Mouse (Mus musculus): ENCODE results near the gene Nutf2. TPM values are rescaled to one million over a fixed set of nuclear protein-coding genes. Genes with fewer than 3 reads are reported as not detected.

Gene Nutf2
- polyA plus RNA-seq, 1 experiment = 14.5 TPM

GRCm38 (mm10) chr8:105854303-105854702, 6.1 kb upstream of the Nutf2 start:
- WGBS = 36% methylated on average over 8 of the region's 8 CpGs
- Histone ChIP-seq H3K27ac (ENCODE audit: insufficient read depth, low read length) (no peak overlapping the region), H3K4me1 (ENCODE audit: control insufficient read depth, insufficient read depth, insufficient read length) (peaks cover 9% of the 10 kb centered on the region; the same call in 1 of the 2 replicates), H3K36me3 (ENCODE audit: control insufficient read depth, insufficient read depth, low read length) (no peaks in the 10 kb centered on the region), H3K27me3 (ENCODE audit: control insufficient read depth, insufficient read depth, low read length) (no peaks in the 10 kb centered on the region), H3K4me3 (ENCODE audit: extremely low read depth, insufficient read depth, insufficient read length) (no peak overlapping the region)
- DNase-seq (ENCODE audit: low read depth in 1 of 2, low spot score in 2 of 2) = no peak
- TF ChIP-seq CTCF (IDR thresholded peaks at IDR 0.05; ENCODE audit: extremely low read depth, insufficient read depth, insufficient read length, insufficient replicate concordance) = no peak
- TF ChIP-seq POLR2A (IDR thresholded peaks at IDR 0.05; ENCODE audit: low read depth, low read length) = no peak

- Histone ChIP-seq H3K4me1 (ENCODE audit: control insufficient read depth, insufficient read depth, insufficient read length) (peaks cover 9% of the 10 kb centered on the region; the same call in 1 of the 2 replicates), H3K36me3 (ENCODE audit: control insufficient read depth, insufficient read depth, low read length) (no peaks in the 10 kb centered on the region), H3K27ac (ENCODE audit: insufficient read depth, low read length) (peak within 1 kb of the TSS; percentile 88), H3K4me3 (ENCODE audit: extremely low read depth, insufficient read depth, insufficient read length) (peak within 1 kb of the TSS; percentile 95), H3K27me3 (ENCODE audit: control insufficient read depth, insufficient read depth, low read length) (no peaks in the 10 kb centered on the region)
- DNase-seq (ENCODE audit: low read depth in 1 of 2, low spot score in 2 of 2) = peak; percentile 87 to 94
- WGBS = under 1% methylated on average over 43 of the region's 43 CpGs
- TF ChIP-seq POLR2A (IDR thresholded peaks at IDR 0.05; ENCODE audit: low read depth, low read length) (peak; percentile 29; the same call in 1 of the 2 replicates), CTCF (IDR thresholded peaks at IDR 0.05; ENCODE audit: extremely low read depth, insufficient read depth, insufficient read length, insufficient replicate concordance) (peak; percentile 91)
Observed at GRCm38 (mm10) chr8:105854715-105855216, 5.6 kb upstream of the Nutf2 start, which contains the start of gene Thap11. Gene Thap11 (plus strand): TSS chr8:105855132.

- H3K4me3 ChIP-seq (ENCODE audit: extremely low read depth, insufficient read depth, insufficient read length) = peak overlapping the region; percentile 95
- TF ChIP-seq POLR2A (IDR thresholded peaks at IDR 0.05; ENCODE audit: low read depth, low read length) (no peak), CTCF (IDR thresholded peaks at IDR 0.05; ENCODE audit: extremely low read depth, insufficient read depth, insufficient read length, insufficient replicate concordance) (no peak)
- peak in 1 of 2 experiments; percentile 19 for DNase-seq (ENCODE audit: low read depth in 1 of 2, low spot score in 2 of 2)
- no peaks in the 10 kb centered on the region for H3K36me3 ChIP-seq (ENCODE audit: control insufficient read depth, insufficient read depth, low read length)
- H3K27me3 ChIP-seq (ENCODE audit: control insufficient read depth, insufficient read depth, low read length) = no peaks in the 10 kb centered on the region
- peak overlapping the region; percentile 42 for H3K27ac ChIP-seq (ENCODE audit: insufficient read depth, low read length)
- under 1% methylated on average over 71 of the region's 71 CpGs for WGBS
- H3K4me1 ChIP-seq (ENCODE audit: control insufficient read depth, insufficient read depth, insufficient read length) = peaks cover 9% of the 10 kb centered on the region; the same call in 1 of the 2 replicates
Observed at GRCm38 (mm10) chr8:105855248-105856167, 4.9 kb upstream of the Nutf2 start.

- TF ChIP-seq CTCF (IDR thresholded peaks at IDR 0.05; ENCODE audit: extremely low read depth, insufficient read depth, insufficient read length, insufficient replicate concordance) (no peak), POLR2A (IDR thresholded peaks at IDR 0.05; ENCODE audit: low read depth, low read length) (no peak)
- peak overlapping the region; percentile 95 for H3K4me3 ChIP-seq (ENCODE audit: extremely low read depth, insufficient read depth, insufficient read length)
- no peak overlapping the region for H3K27ac ChIP-seq (ENCODE audit: insufficient read depth, low read length)
- 34% methylated on average over 15 of the region's 15 CpGs for WGBS
- no peaks in the 10 kb centered on the region for H3K27me3 ChIP-seq (ENCODE audit: control insufficient read depth, insufficient read depth, low read length)
- no peak for DNase-seq (ENCODE audit: low read depth in 1 of 2, low spot score in 2 of 2)
- H3K36me3 ChIP-seq (ENCODE audit: control insufficient read depth, insufficient read depth, low read length) = no peaks in the 10 kb centered on the region
- peaks cover 12% of the 10 kb centered on the region for H3K4me1 ChIP-seq (ENCODE audit: control insufficient read depth, insufficient read depth, insufficient read length)
Observed at GRCm38 (mm10) chr8:105856168-105856835, 4.1 kb upstream of the Nutf2 start.

DNA sequence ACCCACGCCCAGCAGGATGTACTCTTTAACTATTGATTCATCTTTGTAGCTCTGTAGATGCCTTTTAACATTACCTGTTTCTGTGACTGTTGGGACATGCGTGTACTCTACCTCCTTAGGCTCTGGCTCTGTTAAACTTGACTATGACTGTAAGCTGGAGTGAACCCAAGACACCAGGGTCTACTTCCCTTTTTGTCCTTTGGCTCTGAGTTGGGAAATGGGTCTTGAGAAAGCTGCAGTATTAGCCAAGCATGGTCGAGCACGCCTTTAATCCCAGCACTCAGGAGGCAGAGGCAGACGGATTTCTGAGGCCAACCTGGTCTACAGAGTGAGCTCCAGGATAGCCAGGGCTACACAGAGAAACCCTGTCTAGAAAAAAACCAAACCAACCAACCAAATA, 1.9 kb upstream of the Nutf2 start:
- peaks cover 14% of the 10 kb centered on the region for H3K4me1 ChIP-seq (ENCODE audit: control insufficient read depth, insufficient read depth, insufficient read length)
- H3K36me3 ChIP-seq (ENCODE audit: control insufficient read depth, insufficient read depth, low read length) = no peaks in the 10 kb centered on the region
- WGBS = 73% methylated on average over 5 of the region's 5 CpGs
- no peak overlapping the region for H3K4me3 ChIP-seq (ENCODE audit: extremely low read depth, insufficient read depth, insufficient read length)
- TF ChIP-seq POLR2A (IDR thresholded peaks at IDR 0.05; ENCODE audit: low read depth, low read length) (no peak), CTCF (IDR thresholded peaks at IDR 0.05; ENCODE audit: extremely low read depth, insufficient read depth, insufficient read length, insufficient replicate concordance) (no peak)
- H3K27ac ChIP-seq (ENCODE audit: insufficient read depth, low read length) = no peak overlapping the region
- no peaks in the 10 kb centered on the region for H3K27me3 ChIP-seq (ENCODE audit: control insufficient read depth, insufficient read depth, low read length)
- no peak for DNase-seq (ENCODE audit: low read depth in 1 of 2, low spot score in 2 of 2)

- TF ChIP-seq POLR2A (IDR thresholded peaks at IDR 0.05; ENCODE audit: low read depth, low read length) = no peak
- Histone ChIP-seq H3K4me3 (ENCODE audit: extremely low read depth, insufficient read depth, insufficient read length) (no peak overlapping the region), H3K36me3 (ENCODE audit: control insufficient read depth, insufficient read depth, low read length) (no peaks in the 10 kb centered on the region), H3K4me1 (ENCODE audit: control insufficient read depth, insufficient read depth, insufficient read length) (peaks cover 14% of the 10 kb centered on the region), H3K27me3 (ENCODE audit: control insufficient read depth, insufficient read depth, low read length) (no peaks in the 10 kb centered on the region), H3K27ac (ENCODE audit: insufficient read depth, low read length) (0 out of 2 replicates have a peak overlapping the region, but pooled peaks have one; percentile 9)
- DNase-seq (ENCODE audit: low read depth in 1 of 2, low spot score in 2 of 2) = no peak
- WGBS = 49% methylated on average over 5 of the region's 5 CpGs
Observed at GRCm38 (mm10) chr8:105859314-105859713, 1.1 kb upstream of the Nutf2 start.
